Mouse (Mus musculus): ENCODE measurements around the gene Rab9. TPM values are rescaled to one million over a fixed set of nuclear protein-coding genes. Genes with fewer than 3 reads are reported as not detected.
"Not testable (repeated sequence)": the region's sequence is repeated elsewhere in the genome, so short reads cannot be mapped to it uniquely, and the experiment has no call there.

The Rab9 gene
- 10 to 100 TPM; 46.6 to 53.7 (median 49.2) TPM for total RNA-seq (2022)

DNA sequence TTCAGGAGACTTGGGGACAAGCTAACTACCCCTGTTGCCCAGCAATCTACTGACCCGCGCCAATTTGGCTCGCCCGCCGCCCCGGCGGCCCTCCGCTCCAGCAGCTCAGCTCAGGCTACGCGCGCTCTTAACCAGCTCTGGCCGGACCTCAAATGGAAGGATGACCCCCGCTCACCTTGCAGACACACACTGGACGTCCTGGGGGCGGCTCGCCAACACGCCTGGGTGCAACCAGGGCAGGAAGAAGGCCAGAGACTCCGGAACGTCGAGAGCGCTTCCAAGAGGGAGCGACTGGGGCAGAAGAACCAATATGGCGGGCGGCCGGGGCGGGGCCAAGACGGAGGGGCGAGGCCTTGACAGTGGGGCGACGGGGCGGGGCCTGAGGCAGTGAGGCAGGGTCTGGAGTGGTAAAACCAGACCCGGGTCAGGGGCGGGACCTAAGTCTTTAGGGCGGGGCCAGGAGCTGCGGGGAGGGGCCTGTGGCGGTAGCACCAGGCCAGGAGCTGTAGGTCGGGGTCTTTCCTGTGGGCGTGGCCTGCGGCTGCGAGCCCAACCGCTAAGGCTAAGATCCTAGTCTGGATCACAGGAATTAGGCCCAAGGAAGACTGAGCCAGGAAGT lies at the start of gene Rab9:
TSS of gene Rab9 (minus strand) at position 503 of the 619 bp plus-strand sequence.
- peak; percentile 85 for DNase-seq

DNA sequence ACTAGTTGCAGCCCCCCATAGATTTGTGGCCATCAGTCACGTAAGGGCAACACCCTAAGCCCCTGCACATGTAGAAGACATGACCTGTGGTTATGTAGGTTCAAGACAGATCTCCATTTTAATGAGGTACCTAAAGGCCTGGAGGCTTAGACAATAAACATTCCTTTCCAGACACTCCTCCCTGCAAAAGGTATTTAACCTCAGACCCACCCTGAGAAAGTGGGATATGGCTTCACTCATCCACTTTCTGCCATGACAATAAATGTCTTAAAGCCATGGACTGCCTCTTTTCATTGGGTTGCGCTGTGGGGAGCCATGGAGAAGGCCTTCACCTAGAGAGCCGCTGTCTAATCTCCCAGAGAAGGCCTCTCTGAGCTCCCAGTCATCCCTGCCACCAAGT lies 48.5 kb upstream of the Rab9 start:
- no peak for DNase-seq

DNA sequence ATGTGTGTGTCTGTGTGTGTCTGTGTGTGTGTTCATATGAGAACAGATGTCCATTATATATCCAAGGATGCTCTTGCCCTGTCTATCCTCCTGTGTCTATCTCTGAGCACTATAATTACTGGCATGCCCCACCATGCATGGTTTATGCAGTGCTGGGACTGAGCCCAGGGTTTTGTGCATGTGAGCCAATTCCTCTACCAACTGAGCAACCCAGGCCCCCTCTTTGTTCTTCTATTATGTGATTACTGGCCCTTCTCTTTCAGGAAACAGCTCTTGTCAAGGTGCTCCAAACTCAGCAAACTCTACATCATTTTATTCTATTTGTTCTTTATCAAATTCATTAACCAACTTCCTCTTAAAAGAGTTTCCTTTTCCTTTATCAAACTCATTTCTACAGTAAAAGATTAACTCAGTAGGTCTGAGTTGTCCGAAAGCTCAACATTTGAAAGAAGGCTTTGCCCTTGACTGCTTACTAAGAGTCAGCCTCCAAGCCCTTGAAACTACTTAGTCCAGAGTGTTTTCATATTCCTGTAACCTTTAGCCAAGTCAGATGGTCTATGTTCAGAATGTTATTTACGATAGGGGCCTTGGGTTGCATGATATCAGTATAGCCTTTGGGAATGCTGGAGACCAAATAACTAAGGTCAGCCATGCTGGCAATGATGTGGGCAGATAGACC lies 46.1 kb upstream of the Rab9 start:
- DNase-seq, result no peak

DNA sequence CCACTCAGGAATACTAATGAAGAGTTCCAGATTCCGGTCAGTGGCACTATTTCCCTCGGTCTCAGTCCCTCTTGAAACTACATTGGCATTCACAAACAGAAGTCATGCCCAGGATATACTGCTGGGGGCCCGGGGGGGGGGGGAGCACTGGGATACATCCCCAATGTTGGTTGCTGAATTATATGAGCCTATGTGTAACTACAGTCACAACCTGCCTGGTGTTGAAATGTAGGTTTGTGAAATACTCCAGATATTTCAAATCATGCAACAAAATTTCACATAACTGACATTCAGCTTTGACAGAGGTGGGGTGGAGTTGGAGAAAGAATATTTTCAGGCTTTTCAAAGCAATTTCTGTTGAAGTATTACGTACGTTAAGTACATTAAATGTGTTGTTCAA lies 41.1 kb upstream of the Rab9 start:
- no peak for DNase-seq

DNA sequence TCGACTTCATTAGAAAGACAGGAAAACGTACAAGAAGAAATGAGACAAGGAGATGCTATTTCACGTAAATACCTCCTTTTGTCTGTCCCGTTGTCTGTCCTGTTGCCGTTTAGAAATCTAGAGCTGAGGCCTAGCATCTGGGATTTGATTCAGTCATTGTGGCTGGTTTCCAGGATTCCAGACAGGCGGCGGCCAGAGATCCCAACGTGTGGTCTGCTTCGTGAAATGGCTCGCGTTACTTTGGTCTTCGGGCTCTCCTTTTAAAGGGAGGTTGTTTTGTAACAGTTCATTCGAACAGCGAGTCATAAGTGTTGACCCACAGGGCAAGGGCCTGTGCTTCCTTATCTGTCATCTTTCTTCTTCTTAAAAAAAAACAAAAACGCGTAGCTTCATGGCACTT lies 38.7 kb upstream of the Rab9 start, which contains the start of gene Tceanc:
TSS of gene Tceanc (minus strand) at position 223 of the 400 bp plus-strand sequence.
- DNase-seq, result no peak

DNA sequence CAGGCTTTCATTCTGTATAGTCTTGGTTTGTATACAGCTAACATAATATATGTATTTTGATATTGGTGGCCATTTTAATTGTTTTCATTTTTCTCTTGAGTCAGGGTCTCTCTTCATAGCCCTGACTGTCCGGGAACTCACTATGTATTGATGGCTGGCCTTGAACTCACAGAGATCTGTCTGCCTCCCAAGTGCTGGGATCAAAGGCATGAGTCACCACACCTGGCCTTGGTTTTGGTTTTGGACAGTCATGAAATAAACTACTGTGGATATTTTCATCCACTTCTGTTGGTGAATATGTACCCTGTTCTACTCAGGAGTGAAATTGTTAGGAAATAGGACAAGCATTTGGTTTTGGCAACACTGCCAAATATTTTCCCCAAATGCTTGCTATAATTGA lies 37.0 kb upstream of the Rab9 start:
- DNase-seq, result peak; percentile 54

DNA sequence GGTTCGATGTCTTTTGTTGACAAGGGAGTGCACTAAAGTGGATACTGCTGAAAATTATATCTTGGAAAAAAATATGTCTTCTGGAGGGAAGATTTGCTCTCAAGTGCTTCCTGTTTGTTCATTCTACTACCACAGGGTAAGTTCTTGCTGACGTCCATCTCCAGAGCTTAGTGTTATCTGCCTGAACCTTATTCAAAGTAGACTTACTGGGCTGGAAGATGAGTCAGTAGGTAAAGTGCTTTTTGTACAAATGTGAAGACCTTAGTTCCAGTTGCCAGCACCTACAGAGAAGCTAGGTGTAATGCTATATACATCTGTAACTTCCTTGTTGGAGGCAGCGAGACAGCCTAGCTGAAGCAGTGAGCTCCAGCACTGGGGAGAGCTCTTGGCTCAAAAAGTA lies 36.3 kb upstream of the Rab9 start:
- no peak for DNase-seq

DNA sequence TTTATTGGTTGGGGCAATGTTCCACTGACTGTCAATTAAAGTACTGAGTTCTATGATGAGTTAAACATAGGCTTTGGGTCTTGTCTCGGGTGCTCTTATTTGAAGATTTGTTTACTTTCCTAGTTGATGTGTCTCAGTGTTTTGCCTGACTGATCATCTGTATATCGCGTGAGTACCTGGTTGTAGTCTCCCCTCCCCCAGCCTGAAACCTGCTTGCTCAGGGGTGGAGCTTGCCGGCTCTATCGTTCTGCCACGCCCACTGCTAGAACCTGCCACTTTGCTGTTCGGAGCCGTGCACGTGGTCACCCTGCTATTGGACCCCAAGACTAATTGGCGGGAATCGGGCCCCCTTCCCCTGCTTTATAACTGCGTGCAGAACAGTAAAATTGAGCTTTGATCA lies 34.4 kb upstream of the Rab9 start:
- not testable (repeated sequence) for DNase-seq

DNA sequence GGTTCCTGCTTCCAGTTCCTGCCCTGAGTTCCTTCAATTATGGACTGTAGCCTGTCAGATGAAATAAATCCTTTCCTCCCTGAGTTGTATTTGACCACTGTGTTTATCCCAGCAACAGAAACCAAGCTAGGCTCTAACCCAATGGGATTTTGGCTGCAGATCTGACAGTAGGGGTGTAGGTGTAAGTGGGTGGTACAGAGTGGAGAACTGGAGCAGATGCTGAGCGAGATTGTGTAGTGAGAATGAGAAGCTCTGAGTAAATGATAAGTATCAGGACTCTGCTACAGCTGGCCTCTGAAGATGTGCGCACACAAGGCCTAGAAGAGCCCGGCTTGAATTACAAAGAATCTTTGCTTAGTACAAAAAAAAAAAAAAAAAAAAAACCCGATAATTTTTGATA lies 32.4 kb upstream of the Rab9 start:
- DNase-seq, result no peak

DNA sequence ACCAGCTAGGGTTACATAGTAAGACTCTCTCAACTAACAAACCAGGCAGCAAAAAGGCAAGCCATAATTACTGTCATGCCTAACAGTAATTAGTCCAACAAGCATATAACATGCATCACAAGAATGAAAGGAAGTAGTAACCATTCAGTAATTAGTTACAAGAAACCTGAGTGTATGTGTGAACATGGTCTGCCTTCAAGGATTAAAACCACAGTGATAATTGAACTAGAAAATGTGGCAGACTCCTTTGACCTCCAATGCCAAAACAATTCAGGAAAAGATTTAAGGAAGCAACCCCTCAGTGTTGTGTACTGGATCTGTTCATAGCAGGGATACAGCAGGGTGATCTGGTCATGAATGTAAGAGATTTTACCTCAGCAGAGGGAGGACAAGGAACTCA lies 31.4 kb upstream of the Rab9 start:
- no peak for DNase-seq

DNA sequence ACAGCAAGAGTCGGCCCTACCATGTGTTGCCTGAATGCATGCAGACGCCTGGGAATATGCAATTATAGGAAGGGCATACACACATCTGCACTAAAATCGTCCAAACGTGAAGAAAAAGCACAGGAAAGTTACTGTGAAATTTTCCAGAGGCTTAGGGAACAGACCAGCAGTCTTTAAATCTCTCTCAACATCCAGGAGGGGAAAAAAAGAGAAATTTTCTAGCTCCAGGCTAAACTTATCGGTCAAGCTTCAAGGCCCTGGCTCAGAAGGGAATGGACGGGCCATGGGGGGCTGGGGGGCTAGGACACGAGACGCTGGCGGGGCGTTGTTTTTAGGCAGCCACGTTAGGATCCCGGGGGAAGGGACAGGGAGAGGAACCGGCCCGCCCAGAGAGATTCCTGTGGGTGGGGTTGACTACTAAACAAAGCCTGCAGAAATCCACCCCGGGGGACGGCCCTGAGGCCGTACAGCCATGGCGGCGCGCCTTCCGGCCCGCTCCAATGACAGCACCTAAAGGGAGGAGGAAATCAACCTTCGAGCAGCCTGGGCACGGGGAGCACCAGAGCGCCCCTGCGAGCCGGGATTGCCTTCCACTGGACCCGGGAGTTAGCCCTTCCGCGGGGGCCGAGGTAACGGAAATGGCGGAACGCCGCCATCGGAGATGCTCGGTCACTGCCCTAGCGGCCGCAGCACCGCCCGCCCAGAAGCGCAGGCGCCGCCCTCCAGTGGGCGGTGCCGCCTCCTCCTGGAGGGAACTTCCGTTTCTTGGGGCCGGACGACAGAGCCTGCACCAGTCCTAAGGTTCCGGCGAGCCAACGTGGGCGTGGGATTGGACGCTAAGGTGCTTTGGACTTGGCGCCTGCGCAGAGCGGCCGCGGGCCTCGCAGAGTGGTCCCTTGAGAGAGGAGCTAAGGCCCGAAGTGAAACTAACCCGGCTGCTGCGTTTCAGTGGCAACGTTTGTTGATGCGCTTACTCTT lies 30.4 kb upstream of the Rab9 start:
- peak; percentile 92 for DNase-seq

DNA sequence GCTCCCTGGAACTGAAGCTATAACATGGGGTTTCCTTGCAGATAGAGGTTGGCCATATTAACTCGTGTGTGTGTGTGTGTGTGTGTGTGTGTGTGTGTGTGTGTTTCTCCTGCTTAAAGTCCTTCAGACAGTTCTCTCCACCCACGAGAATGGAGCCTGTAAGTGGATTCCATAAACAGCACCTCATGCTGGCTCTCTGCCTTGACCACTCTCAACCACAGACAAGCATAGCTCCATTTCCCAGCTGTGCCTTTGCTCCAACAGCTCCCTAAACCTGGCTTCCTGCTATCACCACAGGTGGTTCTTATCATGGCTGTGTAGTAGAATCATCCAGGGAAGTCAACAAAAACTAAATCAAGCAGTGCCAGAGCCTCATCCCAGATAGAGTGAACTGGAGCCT lies 24.8 kb upstream of the Rab9 start:
- no peak for DNase-seq

DNA sequence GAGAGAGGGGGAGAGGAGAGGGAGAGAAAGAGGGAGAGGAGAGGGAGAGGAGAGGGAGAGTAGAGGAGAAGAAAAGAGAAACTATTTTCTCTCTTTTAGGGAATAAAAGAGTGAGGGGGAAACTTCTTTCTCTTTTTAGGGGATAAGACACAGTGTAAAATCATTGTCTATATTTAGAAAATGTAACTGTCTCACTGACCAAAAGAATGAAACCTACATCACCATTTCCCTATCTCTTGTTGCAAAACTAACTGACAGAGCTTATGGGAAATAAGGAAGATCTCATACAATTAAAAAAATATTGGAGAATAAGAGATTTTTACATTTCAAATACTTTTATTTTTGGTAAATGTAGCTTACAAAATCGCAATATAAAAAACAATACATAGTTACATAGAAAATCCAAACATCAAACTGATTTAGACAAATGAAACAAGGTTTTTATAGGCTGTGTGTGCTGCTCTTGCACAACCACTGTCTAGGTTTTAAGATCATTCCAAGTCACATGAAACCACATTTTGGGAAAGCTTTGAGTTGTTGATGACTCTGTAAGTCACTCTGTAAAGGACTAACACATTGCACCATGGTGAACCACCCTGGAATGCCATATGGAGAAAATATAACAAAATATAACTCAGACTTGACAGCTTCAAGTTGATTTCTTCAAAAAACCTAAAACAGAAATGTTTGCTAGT lies 20.0 kb upstream of the Rab9 start:
- DNase-seq, result no peak

DNA sequence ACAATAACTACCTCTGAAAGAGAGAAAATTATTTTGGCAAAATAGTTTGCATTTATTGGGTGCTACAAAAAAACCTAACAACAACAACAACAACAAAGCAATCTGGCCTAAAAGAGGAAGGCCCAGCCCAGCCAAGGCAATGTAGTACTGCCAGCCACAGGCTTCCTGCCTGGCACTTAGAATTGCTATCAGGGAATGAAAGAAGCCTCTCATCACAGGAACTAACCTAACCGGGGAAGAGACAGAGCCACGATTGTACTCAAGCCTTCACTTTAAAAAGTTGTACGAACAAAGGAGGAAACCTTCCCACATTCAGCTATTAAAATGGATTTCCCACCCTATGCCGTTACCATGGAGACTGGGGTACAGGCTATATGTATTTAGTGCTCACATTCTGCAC lies 18.1 kb upstream of the Rab9 start:
- no peak for DNase-seq

DNA sequence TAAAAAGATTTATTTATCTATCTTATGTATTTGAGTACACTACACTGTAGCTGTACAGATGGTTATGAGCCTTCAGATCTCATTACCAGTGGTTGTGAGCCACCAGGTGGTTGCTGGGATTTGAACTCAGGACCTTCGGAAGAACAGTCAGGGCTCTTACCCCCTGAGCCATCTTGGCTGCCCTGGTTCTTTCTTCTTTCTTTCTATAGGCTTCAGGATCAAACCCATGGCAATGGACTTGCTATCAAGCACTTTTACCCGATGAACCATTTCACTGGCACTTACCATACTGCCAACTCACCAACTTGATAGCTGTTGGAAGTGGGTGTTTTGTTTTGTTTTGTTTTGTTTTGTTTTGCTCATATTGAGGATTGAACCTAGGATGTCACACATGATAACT lies 15.4 kb upstream of the Rab9 start:
- no peak for DNase-seq

DNA sequence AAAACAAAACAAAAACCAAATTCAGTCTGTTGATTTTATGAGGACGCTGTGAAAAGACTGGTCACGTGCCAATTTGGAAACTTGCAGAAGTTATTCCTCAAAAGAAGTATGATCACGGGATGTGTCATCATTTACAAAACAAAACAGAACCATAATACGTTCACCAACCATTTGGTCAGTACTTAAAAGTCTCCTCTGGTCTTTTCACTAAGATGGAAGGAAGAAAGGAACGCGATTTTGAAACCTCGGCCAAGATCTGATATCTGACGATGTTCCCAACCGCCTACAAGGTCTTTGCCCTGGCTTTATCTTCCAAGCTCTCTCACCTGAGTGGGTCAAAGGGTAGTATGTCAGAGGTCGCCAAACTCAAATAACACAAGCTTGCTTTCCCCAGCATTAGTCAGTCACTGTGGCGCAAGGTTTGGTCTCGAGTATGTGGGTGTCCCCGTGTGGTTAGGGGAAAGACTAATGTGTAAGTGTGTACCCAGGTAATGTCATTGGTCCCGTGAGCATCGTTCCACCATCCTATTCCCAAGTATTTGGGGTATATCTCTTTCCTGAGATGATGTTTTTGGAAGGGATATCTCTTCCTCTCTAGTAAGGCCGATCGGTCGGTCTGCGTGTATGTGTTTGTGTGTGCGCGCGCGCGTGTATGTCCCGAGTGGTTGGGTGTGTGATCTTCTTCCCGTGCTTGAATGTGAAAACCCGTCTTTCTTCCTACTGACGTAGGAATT lies 869 bp downstream of the Rab9 start:
- no peak for DNase-seq

DNA sequence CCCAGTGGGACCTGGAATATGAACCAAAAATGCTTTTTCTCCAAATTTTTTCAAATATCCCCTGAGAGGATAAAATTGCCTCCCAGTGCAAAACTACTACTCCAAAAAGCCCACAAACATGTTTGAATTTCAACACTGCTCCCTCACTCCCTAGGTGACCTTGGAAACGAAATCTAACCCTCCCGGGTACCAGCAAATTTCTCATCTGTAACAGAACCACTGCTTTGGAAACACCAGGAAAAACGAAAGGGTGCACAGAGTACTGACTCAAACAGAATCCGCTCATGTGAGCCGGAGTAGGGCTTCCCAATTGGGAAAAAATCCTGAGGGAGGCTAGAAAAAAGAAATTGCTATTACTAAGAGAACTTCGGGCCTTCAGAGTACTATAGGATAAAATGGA lies 2.3 kb downstream of the Rab9 start:
- DNase-seq, result no peak

DNA sequence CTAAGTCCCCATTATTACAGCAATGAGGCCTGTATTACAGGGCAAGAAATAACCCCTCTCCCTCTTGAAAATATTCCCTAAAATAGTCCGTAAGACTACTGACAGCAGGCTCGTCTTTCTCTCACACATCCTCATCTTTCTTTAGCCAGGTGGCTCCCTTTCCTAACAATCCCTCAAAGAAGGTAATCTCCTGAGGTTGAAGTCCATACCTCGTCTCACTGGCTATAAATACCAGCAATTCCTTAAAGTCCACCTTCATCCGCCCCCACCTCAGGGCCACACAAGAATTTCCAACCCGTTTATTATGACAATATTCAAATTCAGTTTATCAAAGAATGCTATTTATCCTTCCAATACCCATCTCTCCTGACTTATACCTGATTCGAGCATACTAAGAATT lies 7.1 kb downstream of the Rab9 start:
- DNase-seq, result no peak

DNA sequence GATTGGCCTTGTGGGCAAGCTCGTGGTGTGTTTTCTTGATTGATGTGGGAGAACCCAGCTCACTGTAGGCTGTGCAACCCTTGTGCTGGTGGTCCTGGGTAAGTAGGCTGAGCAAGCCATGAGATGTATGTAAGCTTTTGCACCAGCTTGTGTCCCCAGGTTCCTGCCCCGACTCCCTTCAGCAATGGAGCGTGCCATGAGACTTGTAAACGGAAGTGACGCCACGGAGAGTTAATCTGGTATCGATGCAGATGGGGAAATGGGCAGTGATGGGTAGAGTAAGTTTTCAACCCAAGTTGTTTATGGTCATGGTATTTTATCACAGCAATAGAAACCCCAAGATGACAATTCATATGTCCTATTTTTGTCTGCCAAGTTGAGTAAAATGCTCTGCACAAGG lies 11.3 kb downstream of the Rab9 start:
- no peak for DNase-seq

DNA sequence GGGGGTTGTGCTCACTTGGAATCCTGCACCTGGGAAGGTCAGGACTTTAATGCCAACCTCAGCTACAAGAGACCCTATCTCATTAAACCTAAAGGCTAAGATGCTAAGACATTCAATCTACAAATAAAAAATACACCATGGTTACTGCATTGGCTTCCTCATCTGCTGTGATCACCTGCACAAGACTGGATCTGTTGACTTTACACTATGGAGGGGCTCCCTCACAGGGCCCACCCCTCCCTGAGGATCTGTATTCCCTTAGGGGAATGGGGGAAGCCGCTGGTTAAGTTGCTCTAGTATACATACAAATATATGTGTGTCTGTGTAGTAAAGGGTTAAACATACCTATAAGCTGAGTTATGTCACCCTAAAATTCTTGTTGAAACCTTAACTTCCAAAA lies 24.1 kb downstream of the Rab9 start:
- no peak for DNase-seq

DNA sequence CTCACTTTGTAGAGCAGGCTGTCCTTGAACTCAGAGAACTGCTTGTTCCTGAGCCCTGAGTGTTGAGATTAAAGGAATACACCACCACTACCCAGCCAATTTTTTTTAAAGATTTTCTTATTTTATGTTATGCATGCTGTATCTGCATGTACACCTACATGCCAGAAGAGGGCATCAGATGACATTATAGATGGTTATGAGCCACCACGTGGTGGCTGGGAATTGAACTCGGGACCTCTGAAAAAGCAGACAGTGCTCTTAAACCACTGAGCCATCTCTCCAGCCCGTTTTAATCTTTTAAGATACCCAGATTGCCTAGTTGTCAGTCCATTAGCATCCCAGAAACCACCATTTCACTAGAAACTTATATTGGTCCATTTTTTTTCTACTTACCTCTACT lies 25.3 kb downstream of the Rab9 start:
- DNase-seq, result no peak

DNA sequence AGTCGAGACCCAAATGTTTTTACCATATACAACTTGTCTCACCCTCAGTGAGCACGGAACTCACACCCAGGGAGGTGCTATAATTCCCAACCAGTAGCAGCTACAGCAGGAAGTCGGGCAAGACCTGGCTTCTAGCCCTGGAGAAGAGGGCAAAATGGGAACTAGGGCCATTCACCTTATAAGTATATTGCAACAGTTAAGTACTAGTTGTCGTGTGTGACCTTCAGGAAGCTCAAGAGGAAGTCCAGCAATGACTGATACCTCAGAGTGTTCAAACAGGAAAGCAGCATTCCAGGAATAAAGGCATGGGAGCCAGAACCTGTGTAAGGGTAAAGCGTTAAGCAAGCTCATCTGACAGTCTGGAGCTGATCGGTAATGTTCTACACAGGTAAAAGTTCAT lies 26.1 kb downstream of the Rab9 start:
- no peak for DNase-seq
